Mouse (Mus musculus) liver, embryonic 14.5 days (tissue): ENCODE measurements around the gene Zfp664. TPM values are rescaled to one million over a fixed set of nuclear protein-coding genes. Genes with fewer than 3 reads are reported as not detected.

Experiments used
- ATAC-seq: fragments of 200-750 bp; cut with Nextera tagmentation; 2 replicates; pipeline ENCODE4 v1.8.0; 2017; ENCODE audit warnings: moderate number of reproducible peaks, mild to moderate bottlenecking, moderate library complexity; ENCODE audit not compliant: insufficient read depth
- DNase-seq, 3 experiments: peaks; one replicate each; pipeline ENCODE4 v3.0.0-alpha.2; 2012 to 2013; ENCODE audit warnings: low read depth in 3 of 3, low spot score in 3 of 3
- H3K27ac ChIP-seq: fragments of 300-500 bp; sonication (generic); 2 replicates; pipeline ENCODE4 v1.5.1; 2014; ENCODE audit warnings: moderate library complexity, mild to moderate bottlenecking, control low read depth, inconsistent platforms
- H3K27me3 ChIP-seq: fragments of 300-500 bp; sonication (generic); 2 replicates; pipeline ENCODE4 v1.6.1; 2014; ENCODE audit warnings: mild to moderate bottlenecking, low read length, moderate library complexity; ENCODE audit not compliant: control insufficient read depth, insufficient read depth
- H3K36me3 ChIP-seq: fragments of 300-500 bp; sonication (generic); replicated peaks from 2 replicates; pipeline ENCODE4 v1.6.1; 2014; ENCODE audit warnings: low read depth; ENCODE audit not compliant: control insufficient read depth, insufficient read depth
- H3K4me1 ChIP-seq, 2 experiments: fragments of 200-500 bp in 1 of 2; fragments of 300-500 bp in 1 of 2; sonication (generic) in 1 of 2; replicated peaks; 2 replicates each; pipeline ENCODE4 v1.6.1; 2012 to 2014; ENCODE audit warnings: antibody characterized with exemption in 1 of 2, inconsistent platforms in 1 of 2, low read length in 1 of 2; ENCODE audit not compliant: control insufficient read depth in 2 of 2, insufficient read depth in 2 of 2
- H3K4me2 ChIP-seq: fragments of 300-500 bp; sonication (generic); 2 replicates; pipeline ENCODE4 v1.6.1; 2014; ENCODE audit warnings: low read depth, mild to moderate bottlenecking, control low read depth, moderate library complexity
- H3K4me3 ChIP-seq, 2 experiments: fragments of 200-500 bp in 1 of 2; fragments of 300-500 bp in 1 of 2; sonication (generic) in 1 of 2; 2 replicates each; pipeline ENCODE4 v1.5.1; 2012 to 2014; ENCODE audit warnings: low read depth in 2 of 2, low read length in 2 of 2, mild to moderate bottlenecking in 2 of 2, control low read depth in 1 of 2, inconsistent platforms in 1 of 2, moderate library complexity in 1 of 2; ENCODE audit not compliant: insufficient read depth in 1 of 2
- H3K9ac ChIP-seq: fragments of 300-500 bp; sonication (generic); replicated peaks from 2 replicates; pipeline ENCODE4 v1.6.1; 2014; ENCODE audit warnings: mild to moderate bottlenecking, control low read depth, moderate library complexity
- H3K9me3 ChIP-seq: fragments of 300-500 bp; sonication (generic); 2 replicates; pipeline ENCODE4 v1.6.1; 2016; ENCODE audit warnings: low read length, mixed read lengths; ENCODE audit not compliant: control insufficient read depth
- CTCF ChIP-seq: IDR thresholded peaks from 2 replicates; pipeline ENCODE4 v1.5.1; 2016; ENCODE audit warnings: antibody characterized with exemption, low read depth, control low read depth
- EP300 ChIP-seq: IDR thresholded peaks from 2 replicates; pipeline ENCODE4 v1.6.1; 2016; ENCODE audit warnings: antibody characterized with exemption, low read depth
- WGBS: fragments of 180-500 bp; shearing (Covaris S2); extraction: QIAGEN DNeasy Blood & Tissue Kit; methylation state at CpG from one replicate; pipeline ENCODE4 v1.1.7; 2014; ENCODE audit not compliant: insufficient replicate concordance; 5-methylcytosine and 5-hydroxymethylcytosine counted together
- polyA plus RNA-seq, 2 experiments: library from polyadenylated mRNA; depleted of rRNA in 1 of 2; stranded (reverse) in 1 of 2; unstranded in 1 of 2; fragments of >200 nt; fragmentation: Nextera tagmentation in 1 of 2; extraction: Ambion mirVana in 1 of 2; gene quantifications; 2 replicates each; pipeline versions ENCODE4 v1.2.1 to v1.2.3; 2012 to 2014

The Zfp664 gene
- polyA plus RNA-seq, 2 experiments: 7.9 to 10.6 TPM

- no peak for TF ChIP-seq EP300
- no peak for TF ChIP-seq CTCF
- Histone ChIP-seq H3K36me3 (no peaks in the 10 kb centered on the region), H3K27ac (no peak overlapping the region), H3K9me3 (no peaks in the 10 kb centered on the region), H3K9ac (no peak overlapping the region), H3K4me2 (no peak overlapping the region), H3K27me3 (no peaks in the 10 kb centered on the region), H3K4me1 (peaks cover 0 to 5% of the 10 kb centered on the region in 2 experiments; a peak in 1 of 4 replicates), H3K4me3 (no peak overlapping the region)
- 74% methylated on average over 6 of the region's 6 CpGs for WGBS
- DNase-seq (no peak), ATAC-seq (no peak)
These were observed 11.6 kb downstream of the Zfp664 start for GRCm38 (mm10) chr5:124873890-124874601.

GRCm38 (mm10) chr5:124879251-124879650 lies 16.8 kb downstream of the Zfp664 start:
- DNase-seq: no peak
- TF ChIP-seq EP300 (no peak), CTCF (no peak)
- H3K4me2 ChIP-seq: no peak overlapping the region
- H3K27me3 ChIP-seq: no peaks in the 10 kb centered on the region
- H3K36me3 ChIP-seq: no peaks in the 10 kb centered on the region
- 0 out of 4 replicates have a peak, but pooled peaks cover 0 to 1% of the 10 kb centered on the region in 2 experiments for H3K4me1 ChIP-seq
- H3K27ac ChIP-seq: no peak overlapping the region
- H3K9me3 ChIP-seq: no peaks in the 10 kb centered on the region
- no peak overlapping the region for H3K4me3 ChIP-seq
- no peak overlapping the region for H3K9ac ChIP-seq
- WGBS: 78% methylated on average over 4 of the region's 4 CpGs
- ATAC-seq: no peak

GRCm38 (mm10) chr5:124879801-124880200 lies 17.3 kb downstream of the Zfp664 start:
- H3K4me3 ChIP-seq: no peak overlapping the region
- DNase-seq (no peak), ATAC-seq (no peak)
- TF ChIP-seq EP300: no peak
- no peak for TF ChIP-seq CTCF
- no peak overlapping the region for H3K4me2 ChIP-seq
- H3K4me1 ChIP-seq: 0 out of 4 replicates have a peak, but pooled peaks cover 0 to 1% of the 10 kb centered on the region in 2 experiments
- H3K9me3 ChIP-seq: no peaks in the 10 kb centered on the region
- no peak overlapping the region for H3K27ac ChIP-seq
- no peaks in the 10 kb centered on the region for H3K27me3 ChIP-seq
- 73% methylated on average over 6 of the region's 6 CpGs for WGBS
- H3K9ac ChIP-seq: no peak overlapping the region
- H3K36me3 ChIP-seq: no peaks in the 10 kb centered on the region

DNA sequence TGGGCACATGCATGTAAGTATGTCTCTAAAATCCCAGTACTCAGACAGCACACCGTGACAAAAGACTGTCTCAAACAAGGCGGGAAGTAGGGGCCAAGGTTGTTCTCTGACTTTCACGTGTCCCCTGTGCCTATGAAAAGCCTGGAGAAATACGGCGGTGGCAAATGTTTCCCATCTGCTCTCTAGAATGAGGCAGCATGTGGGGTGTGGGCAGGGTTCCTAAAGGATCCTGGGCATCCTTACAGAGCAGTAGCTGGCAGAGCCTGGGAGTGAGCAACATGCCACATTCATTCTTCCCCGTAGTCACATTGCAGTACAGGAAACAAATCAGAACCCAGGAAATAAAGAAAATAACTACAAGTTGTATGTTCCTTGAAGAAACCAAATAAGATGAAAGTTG lies 21.4 kb downstream of the Zfp664 start:
- no peak overlapping the region for H3K9ac ChIP-seq
- no peaks in the 10 kb centered on the region for H3K27me3 ChIP-seq
- ATAC-seq (no peak), DNase-seq (no peak)
- 79% methylated on average over 6 of the region's 6 CpGs for WGBS
- H3K36me3 ChIP-seq: peaks cover 2% of the 10 kb centered on the region; the same call in 1 of the 2 replicates
- no peak overlapping the region for H3K4me3 ChIP-seq
- no peak for TF ChIP-seq EP300
- TF ChIP-seq CTCF: no peak
- no peak overlapping the region for H3K27ac ChIP-seq
- no peaks in the 10 kb centered on the region for H3K4me1 ChIP-seq
- no peak overlapping the region for H3K4me2 ChIP-seq
- H3K9me3 ChIP-seq: no peaks in the 10 kb centered on the region

DNA sequence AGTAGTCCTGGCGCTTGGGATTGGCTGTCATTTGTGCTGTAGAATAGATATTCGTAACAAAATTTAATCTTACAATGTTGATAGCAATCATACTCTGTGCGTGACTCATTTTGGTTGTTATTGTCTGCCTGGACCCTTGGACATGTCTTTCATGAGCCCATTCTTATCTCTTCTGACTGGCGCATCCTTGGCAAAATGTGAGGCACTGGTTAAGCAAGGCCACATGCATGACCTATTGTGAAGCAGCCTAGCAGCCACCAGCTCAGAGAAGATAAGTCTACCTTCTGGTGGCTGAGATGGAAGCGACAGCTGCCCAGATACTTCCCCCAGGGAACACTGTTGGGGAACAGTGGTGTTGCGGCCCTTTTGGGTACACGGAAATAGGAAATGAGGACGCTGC lies 26.2 kb downstream of the Zfp664 start:
- H3K4me2 ChIP-seq: no peak overlapping the region
- H3K4me1 ChIP-seq: no peaks in the 10 kb centered on the region
- TF ChIP-seq EP300 (no peak), CTCF (no peak)
- DNase-seq: no peak
- no peaks in the 10 kb centered on the region for H3K27me3 ChIP-seq
- no peaks in the 10 kb centered on the region for H3K9me3 ChIP-seq
- peaks cover 2% of the 10 kb centered on the region; the same call in 1 of the 2 replicates for H3K36me3 ChIP-seq
- no peak overlapping the region for H3K4me3 ChIP-seq
- no peak overlapping the region for H3K9ac ChIP-seq
- WGBS: 76% methylated on average over 8 of the region's 8 CpGs
- no peak for ATAC-seq
- no peak overlapping the region for H3K27ac ChIP-seq
